Mouse (Mus musculus) layer of hippocampus, adult 6 months (tissue): Measurements from ENCODE around the gene Supt6. TPM values are rescaled to one million over a fixed set of nuclear protein-coding genes. Genes with fewer than 3 reads are reported as not detected.

Experiments used
- long read RNA-seq, 2 experiments: library from polyadenylated mRNA; unstranded; transcript quantifications; one replicate each; pipeline ENCODE4 v2.0.0; 2019 to 2020
- microRNA-seq: library from miRNA; unstranded; fragments of <30 nt; microRNA quantifications from one replicate; pipeline ENCODE4 v1.2.0, GENCODE M21; 2020
- polyA plus RNA-seq: library from polyadenylated mRNA; unstranded; fragments of <200 nt; fragmentation: Nextera tagmentation; gene quantifications from 2 replicates; pipeline ENCODE4 v1.2.3, GENCODE M21; 2021

Supt6 gene
- polyA plus RNA-seq: 16.4 and 17.8 TPM in 2 replicates
- long read RNA-seq, experiment 1, partial matches to known transcripts: 33 of 40 reads
- long read RNA-seq, experiment 1, other reads (novel, unspliced or antisense): 7 of 40 reads
- long read RNA-seq, experiment 2, full-length matches to known transcripts: 16 of 61 reads
- long read RNA-seq, experiment 2, partial matches to known transcripts: 38 of 61 reads
- long read RNA-seq, experiment 2, other reads (novel, unspliced or antisense): 7 of 61 reads

DNA sequence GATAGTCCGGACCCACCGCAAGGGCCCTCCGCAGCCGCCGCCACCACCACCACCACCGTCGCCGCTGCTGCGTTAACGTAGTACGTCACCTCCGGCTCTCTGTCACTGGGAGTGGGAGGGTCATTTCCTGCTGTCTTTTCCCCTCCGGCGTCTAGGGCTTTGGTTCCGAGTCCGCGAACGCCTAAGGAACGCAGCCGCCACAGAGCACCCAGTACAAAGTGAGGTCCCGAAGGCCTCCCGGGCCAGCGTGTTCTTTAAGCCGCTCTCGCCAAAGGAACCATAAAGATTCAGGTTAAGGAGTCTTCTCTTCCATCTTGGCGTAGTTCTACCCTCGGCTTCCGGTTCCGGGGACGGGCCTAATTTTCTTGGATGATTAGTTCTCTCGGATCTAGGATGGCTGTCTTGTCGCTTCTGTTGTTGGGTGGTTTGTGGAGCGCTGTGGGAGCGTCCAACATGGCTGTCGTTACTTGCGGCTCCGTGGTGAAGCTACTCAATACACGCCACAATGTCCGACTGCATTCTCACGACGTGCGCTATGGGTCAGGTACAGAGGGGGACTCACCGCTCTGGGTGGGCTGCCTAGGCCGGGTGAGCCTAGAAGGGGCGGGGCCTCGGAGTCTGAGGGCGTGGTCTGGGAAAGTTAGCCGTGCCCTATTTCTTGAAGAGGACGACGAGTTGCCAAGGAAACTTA lies at the start of gene Supt6, which contains the start of gene Sdf2:
Gene Supt6 (minus strand): TSS at position 361 of the 691 bp plus-strand sequence.
Gene Sdf2 (plus strand): TSS at position 120 of the 691 bp plus-strand sequence.

DNA sequence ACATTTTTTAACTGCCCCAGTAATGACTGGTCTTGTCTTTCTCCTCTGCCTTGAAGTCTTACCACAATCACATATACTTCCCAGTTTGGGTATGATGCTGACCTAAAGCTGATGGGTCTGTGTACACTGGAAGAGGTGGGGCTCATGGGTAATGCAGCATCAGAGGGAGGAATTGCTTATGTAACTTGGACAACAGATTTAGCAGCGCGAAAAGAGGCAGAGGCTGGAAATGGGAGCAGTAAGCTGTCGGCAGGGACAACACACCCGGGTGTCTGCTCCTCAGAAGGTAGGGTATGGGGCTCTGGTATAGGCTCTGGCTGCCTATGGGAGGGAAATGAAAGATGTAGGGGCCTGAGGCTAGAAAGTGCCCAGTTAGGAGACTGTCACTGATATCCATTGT lies 44.9 kb upstream of the Supt6 start, which contains the start of gene BC030499:
Gene BC030499 (plus strand): TSS at position 188 of the 400 bp plus-strand sequence.

DNA sequence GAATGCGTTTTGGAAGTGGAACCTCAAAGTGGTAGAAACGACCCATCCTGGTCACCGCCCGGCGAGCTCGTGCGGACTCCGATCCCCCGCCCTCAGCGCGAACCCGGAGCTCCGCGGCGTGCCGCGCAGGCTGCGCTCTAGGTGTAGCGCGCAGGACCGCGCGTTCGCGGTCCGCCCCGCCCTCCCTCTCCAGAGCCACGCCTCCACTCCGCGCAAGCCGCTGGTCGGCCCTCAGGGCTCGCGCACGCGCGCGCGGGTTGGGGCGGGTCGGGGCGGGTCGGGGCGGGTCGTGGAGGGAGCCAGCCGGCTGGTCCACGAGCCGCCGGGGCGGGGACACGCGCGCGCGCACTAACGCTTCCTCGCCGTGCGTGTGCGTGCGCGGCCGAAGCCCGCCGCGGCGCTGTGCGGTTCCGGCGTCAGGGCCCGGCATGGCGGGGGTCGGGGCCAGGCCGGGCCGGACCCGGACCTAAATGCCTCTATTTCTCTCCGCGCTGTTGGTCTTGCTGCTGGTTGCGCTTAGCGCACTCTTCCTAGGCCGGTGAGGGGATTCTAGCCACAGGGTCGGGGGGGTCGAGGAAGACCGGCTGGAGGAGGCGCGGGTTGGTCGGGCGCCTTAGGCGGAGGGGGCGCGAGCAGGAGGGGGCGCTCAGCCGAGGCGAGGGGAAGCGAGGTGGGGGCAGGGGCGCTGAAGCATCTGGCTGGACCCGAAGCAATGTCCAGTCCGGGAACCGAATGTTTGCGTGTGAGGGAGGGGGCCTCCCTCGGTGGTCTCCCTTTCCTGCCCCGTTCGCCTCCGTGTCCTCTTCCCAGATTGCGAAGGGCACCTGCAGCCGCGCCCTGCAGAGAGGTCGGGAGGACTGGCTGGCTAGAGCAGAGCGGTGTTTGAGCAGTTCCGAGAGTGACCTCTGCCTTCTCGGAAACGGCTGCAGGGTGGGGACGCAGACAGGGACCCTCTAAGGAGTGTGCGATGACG lies 15.9 kb upstream of the Supt6 start, which contains the start of gene 2610507B11Rik:
Gene 2610507B11Rik (plus strand): TSS at position 373 of the 973 bp plus-strand sequence.

DNA sequence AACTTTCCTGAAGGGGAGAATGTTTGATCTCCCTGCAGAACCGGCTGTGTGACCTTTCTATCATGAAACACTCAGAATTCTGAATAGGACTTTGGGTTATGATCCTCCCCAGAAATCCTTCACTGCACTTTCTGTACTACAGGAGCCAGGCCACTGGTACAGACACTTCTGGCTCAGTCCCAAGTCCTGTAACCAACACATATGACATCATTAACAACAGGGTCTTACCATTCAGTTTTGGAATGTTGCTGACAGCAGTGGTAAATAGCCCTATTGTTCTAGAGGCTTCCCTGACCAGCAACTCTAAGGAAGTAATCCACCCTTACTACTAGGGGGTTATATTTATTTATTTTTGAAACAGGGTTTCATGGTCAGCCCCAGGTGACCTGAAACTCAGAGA lies 52.7 kb downstream of the Supt6 start, which contains the start of gene Proca1:
Gene Proca1 (plus strand): TSS at position 280 of the 400 bp plus-strand sequence.

DNA sequence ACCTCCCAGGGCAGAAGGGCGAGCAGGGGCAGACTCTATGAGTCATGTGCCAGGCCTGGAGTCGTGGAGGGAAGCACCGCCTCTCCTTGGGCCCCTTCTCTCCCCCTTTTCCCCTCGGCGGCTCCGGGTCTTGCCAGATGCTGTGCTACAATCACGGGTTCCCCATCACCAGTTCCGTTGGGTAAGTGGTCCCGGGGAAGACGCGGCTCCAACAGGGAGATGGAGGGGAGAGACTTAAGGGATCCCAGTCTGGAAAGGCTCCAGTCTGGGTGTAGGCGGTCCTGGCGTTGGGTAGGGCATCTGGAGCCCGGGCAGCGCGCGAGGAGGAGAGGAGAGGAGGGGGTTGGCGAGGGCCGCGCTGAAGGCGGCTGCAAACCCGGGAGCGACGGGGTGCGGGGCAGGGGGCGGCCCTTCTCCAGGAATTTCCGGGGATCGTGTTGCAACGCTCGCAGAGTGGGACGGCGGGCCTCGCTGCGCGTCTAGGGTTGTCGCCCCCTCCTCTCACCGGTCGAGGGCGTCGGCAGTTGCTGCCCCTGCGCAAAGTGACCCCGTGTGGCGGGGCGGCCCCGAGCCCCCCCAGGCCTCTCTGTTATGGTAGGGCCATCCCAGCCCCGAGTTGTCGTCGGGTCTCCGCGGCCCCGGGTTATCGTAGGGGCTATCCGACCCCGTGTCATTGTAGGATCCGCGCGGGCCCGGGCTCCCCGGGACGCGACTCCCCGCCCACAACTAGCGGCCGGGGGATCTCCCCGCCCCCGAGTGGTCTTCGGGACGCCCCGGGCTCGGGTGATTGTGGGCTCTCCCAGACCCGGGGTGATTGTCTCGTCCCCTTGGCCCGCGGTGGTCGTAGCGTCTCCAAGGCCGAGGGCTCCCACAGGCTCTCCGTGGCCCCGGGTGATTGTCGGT lies 57.2 kb downstream of the Supt6 start, which contains the start of gene Rab34:
Gene Rab34 (plus strand): TSS at position 100 of the 903 bp plus-strand sequence.

DNA sequence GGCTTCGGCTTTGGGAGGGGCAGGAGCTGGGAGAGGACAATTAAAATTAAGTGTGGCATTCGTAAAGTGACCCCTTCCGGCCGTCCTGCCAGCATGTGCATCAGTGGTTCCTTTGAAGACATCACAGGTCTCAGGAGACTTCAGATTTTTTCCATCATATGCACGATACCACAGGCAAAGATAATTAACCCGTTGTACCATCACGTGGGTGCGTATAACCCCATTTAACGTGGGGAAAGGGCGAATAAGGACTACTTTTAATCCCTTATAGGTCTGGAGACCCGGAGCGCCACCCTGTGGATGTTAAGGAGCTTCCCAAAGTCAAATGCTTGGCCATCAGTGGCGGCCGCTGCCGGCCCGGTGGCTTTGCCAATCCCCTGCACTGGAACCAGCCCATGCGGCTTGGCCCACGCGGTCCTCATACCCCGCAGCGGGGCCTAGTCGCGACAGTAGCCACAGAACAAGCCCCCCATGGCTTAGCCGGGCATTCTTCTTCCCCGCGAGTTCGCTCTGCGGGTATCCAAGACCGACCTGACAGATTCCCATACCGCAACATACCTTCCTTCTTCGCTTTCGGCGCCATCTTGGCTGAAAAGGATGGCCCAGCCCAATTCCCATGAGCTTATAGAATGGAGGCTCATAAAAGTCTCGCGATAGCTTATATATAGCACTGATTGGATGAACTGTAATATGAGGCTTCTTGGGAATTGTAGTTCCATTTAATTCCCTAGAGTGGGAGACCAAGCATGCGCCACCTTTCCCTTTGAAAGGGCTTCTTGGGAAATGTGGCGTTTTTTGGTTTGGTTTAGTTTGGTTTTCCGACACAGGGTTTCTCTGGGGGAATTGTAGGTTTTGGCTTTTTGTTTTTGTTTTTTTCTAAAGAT lies 62.6 kb downstream of the Supt6 start, which contains the start of gene Rpl23a:
Gene Rpl23a (minus strand): TSS at position 624 of the 884 bp plus-strand sequence.

DNA sequence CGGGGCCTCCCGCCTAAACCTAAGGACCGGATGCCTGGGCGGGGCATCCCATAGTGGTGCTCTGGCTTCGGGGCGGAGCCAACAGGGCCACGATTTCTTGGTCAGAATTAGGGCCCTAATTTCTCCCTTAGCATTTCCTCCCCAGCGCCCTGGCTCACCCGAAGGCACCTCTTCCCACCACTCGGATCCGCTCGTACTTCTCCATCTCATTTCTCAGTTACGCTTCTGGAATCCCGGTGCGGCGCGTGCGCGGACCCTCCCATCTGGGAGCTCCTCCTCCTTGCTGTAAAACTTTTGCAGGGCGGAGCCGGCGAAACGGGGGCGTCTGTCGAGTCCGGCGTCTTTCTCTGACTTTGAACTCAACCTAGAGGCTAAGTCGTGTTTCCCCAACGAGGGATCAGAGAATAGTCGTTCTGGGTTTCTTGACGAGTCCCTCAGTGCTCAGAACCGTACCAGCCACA lies 69.4 kb downstream of the Supt6 start, which contains the start of the genes Nek8 and Tlcd1:
Gene Nek8 (minus strand): TSS at position 274 of the 461 bp plus-strand sequence.
Gene Tlcd1 (plus strand): TSS at position 310 of the 461 bp plus-strand sequence.

DNA sequence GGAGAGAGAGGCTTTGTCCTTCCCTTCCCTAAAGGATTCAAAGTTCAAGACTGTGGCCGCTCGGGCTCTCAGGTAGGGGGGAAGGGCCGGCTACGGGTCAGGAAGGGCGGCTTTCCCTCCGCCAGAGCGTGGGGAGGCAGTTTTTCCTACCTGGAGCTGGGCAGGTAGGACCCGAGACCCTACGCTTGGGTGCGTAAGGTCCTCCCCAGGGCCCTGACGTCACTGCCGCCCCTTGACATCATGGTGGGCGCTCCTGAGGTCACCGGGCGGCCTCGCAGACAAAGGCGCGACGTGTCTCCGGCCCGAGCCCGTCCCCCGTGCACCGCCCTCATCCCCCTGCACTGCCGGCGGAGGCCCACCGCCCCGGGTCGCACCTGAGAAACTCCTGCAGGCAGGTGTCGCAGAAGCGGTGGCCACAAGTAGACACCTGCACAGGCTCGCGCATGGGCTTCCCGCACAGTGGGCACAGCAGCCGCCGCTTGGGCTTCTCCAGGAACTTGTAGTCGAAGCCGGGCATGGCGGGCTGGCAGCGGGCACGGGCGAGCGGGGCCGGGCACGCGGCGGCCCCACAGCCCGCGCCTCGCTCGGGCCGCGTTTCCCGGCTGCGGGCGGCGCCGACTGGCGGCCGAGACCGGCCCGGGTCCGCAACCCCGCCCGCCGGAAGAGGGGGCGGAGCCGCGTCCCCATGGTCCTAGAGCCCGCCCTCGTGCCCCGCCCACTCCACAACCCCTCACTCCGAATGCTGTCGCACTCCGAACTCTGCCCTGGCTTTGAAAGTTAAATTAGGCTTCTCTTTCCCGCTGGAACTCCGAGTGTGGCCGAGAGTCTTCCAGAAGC lies 80.6 kb downstream of the Supt6 start, which contains the start of gene Traf4:
Gene Traf4 (minus strand): TSS at position 666 of the 837 bp plus-strand sequence.

Small RNAs within 50 kb of the gene (microRNA-seq; reads per million reads assigned to microRNA genes)
- 1.5 reads per million for gene Mir7653

Other genes starting within 250 kb of the Supt6 start
- gene Dhrs13, start 213.7 kb downstream of the Supt6 start, polyA plus RNA-seq: 7.9 and 8.6 TPM in 2 replicates
- gene Flot2, start 208.1 kb downstream of the Supt6 start, polyA plus RNA-seq: 79.1 and 79.3 TPM in 2 replicates
- gene Eral1, start 165.6 kb downstream of the Supt6 start, polyA plus RNA-seq: 10.9 and 11.1 TPM in 2 replicates
- 11.3 and 12.7 TPM in 2 replicates for gene Fam222b, start 151.3 kb downstream of the Supt6 start, polyA plus RNA-seq
- gene Traf4, start 80.4 kb downstream of the Supt6 start, polyA plus RNA-seq: 7.1 and 10.1 TPM in 2 replicates
- 1.4 and 2.0 TPM in 2 replicates for gene Nek8, start 69.3 kb downstream of the Supt6 start, polyA plus RNA-seq
- 31.4 and 34.6 TPM in 2 replicates for gene Tlcd1, start 69.3 kb downstream of the Supt6 start, polyA plus RNA-seq
- 1,474 and 1,588 TPM in 2 replicates for gene Rpl23a, start 62.4 kb downstream of the Supt6 start, polyA plus RNA-seq
- gene Rab34, start 57.6 kb downstream of the Supt6 start, polyA plus RNA-seq: 18.8 and 20.1 TPM in 2 replicates
- gene Proca1, start 52.6 kb downstream of the Supt6 start, polyA plus RNA-seq: 4.6 and 5.2 TPM in 2 replicates
- gene Sdf2, start 241 bp downstream of the Supt6 start, polyA plus RNA-seq: 144 and 168 TPM in 2 replicates
- gene 2610507B11Rik, start 15.8 kb upstream of the Supt6 start, polyA plus RNA-seq: 52.0 and 58.5 TPM in 2 replicates
- 0.56 and 0.58 TPM in 2 replicates for gene BC030499, start 44.9 kb upstream of the Supt6 start, polyA plus RNA-seq
- gene Spag5, start 55.5 kb upstream of the Supt6 start, polyA plus RNA-seq: 1.7 and 3.1 TPM in 2 replicates
- gene Aldoc, start 77.0 kb upstream of the Supt6 start, polyA plus RNA-seq: 1,621 and 1,706 TPM in 2 replicates
- 81.1 and 86.7 TPM in 2 replicates for gene Pigs, start 82.4 kb upstream of the Supt6 start, polyA plus RNA-seq
- gene Unc119, start 97.5 kb upstream of the Supt6 start, polyA plus RNA-seq: 7.4 and 9.1 TPM in 2 replicates
- gene Foxn1, start 140.6 kb upstream of the Supt6 start, polyA plus RNA-seq: not detected in 2 replicates
- gene Slc13a2, start 176.2 kb upstream of the Supt6 start, polyA plus RNA-seq: 0.05 TPM in 1 of 2 replicates, not detected in the other
- gene Slc46a1, start 219.7 kb upstream of the Supt6 start, polyA plus RNA-seq: 19.4 and 22.6 TPM in 2 replicates